Mouse (Mus musculus) ovary, postnatal 10 days (tissue): ENCODE data around the gene Chga.

Source experiments
- DNase-seq: peaks from one replicate; pipeline ENCODE4 v3.0.0; 2022; ENCODE audit warnings: low spot score

The Chga gene

GRCm38 (mm10) chr12:102554721-102555516 lies at the start of gene Chga:
Gene Chga, plus strand, starts transcription at chr12:102554969.
- DNase-seq: peak; percentile 62

- no peak for DNase-seq
These were observed 49.5 kb upstream of the Chga start for GRCm38 (mm10) chr12:102505131-102505713.

- no peak for DNase-seq
These were observed 48.8 kb upstream of the Chga start for GRCm38 (mm10) chr12:102505949-102506348.

GRCm38 (mm10) chr12:102511363-102511762 lies 43.4 kb upstream of the Chga start:
- DNase-seq: no peak

- DNase-seq: no peak
These were observed 40.6 kb upstream of the Chga start for GRCm38 (mm10) chr12:102514151-102514550.

- no peak for DNase-seq
These were observed 40.0 kb upstream of the Chga start for GRCm38 (mm10) chr12:102514751-102515150.

GRCm38 (mm10) chr12:102516151-102516550 lies 38.6 kb upstream of the Chga start:
- DNase-seq: no peak

- DNase-seq: no peak
These were observed 37.1 kb upstream of the Chga start for GRCm38 (mm10) chr12:102517647-102518046.

- DNase-seq: no peak
These were observed 34.6 kb upstream of the Chga start for GRCm38 (mm10) chr12:102519929-102520720.

GRCm38 (mm10) chr12:102521777-102522319 lies 32.9 kb upstream of the Chga start:
- no peak for DNase-seq

GRCm38 (mm10) chr12:102524216-102524615 lies 30.6 kb upstream of the Chga start:
- no peak for DNase-seq

- DNase-seq: no peak
These were observed 30.0 kb upstream of the Chga start for GRCm38 (mm10) chr12:102524760-102525159.

GRCm38 (mm10) chr12:102527989-102528388 lies 26.8 kb upstream of the Chga start:
- no peak for DNase-seq

- no peak for DNase-seq
These were observed 19.0 kb upstream of the Chga start for GRCm38 (mm10) chr12:102535796-102536195.

- no peak for DNase-seq
These were observed 14.5 kb upstream of the Chga start for GRCm38 (mm10) chr12:102540278-102540677.

GRCm38 (mm10) chr12:102541168-102541567 lies 13.6 kb upstream of the Chga start:
- no peak for DNase-seq

- DNase-seq: no peak
These were observed 9.6 kb upstream of the Chga start for GRCm38 (mm10) chr12:102545122-102545521.

GRCm38 (mm10) chr12:102550529-102550928 lies 4.2 kb upstream of the Chga start:
- DNase-seq: peak; percentile 63

- DNase-seq: no peak
These were observed 3.6 kb upstream of the Chga start for GRCm38 (mm10) chr12:102551186-102551585.

GRCm38 (mm10) chr12:102552001-102552400 lies 2.8 kb upstream of the Chga start:
- no peak for DNase-seq

- no peak for DNase-seq
These were observed 979 bp upstream of the Chga start for GRCm38 (mm10) chr12:102553705-102554275.

- no peak for DNase-seq
These were observed 1.1 kb downstream of the Chga start for GRCm38 (mm10) chr12:102555850-102556249.
